Mouse (Mus musculus) embryonic stem cell, embryonic (primary cell): Measurements from ENCODE around the gene Gm49384.

Experiments
- CTCF ChIA-PET, 4 experiments: fragments of 300-600 bp in 2 of 4; fragments of 350-600 bp in 2 of 4; sonication (Branson Sonifier 250); formaldehyde crosslinking; loops; one replicate each; lab custom pipeline; 2022; ENCODE audit warnings: inconsistent platforms in 2 of 4; lab: Charles Lee
- POLR2A ChIA-PET, 4 experiments: fragments of 300-600 bp in 2 of 4; fragments of 350-600 bp in 2 of 4; sonication (Branson Sonifier 250); formaldehyde crosslinking; loops; one replicate each; lab custom pipeline; 2022; ENCODE audit warnings: antibody characterized with exemption in 4 of 4, inconsistent platforms in 1 of 4; lab: Charles Lee

The Gm49384 gene

GRCm38 (mm10) chr12:69204052-69204833, at the start of gene Gm49384:
Gene Gm49384, minus strand, starts transcription at chr12:69204267.
- CTCF ChIA-PET, result interaction anchor here in 2 of 4 experiments (0.6 to 0.7 kb wide), 3 partner anchors 10 to 73 kb away, joined by 3 read pairs; no protein-coding TSS in a partner anchor
- POLR2A ChIA-PET, result interaction anchor here in 2 of 4 experiments (0.6 to 1.0 kb wide), 5 partner anchors 9 to 212 kb away, joined by 3 to 5 read pairs (median 4); partner anchors contain the start of gene Rps29 (in 1 of the 2)

DNA sequence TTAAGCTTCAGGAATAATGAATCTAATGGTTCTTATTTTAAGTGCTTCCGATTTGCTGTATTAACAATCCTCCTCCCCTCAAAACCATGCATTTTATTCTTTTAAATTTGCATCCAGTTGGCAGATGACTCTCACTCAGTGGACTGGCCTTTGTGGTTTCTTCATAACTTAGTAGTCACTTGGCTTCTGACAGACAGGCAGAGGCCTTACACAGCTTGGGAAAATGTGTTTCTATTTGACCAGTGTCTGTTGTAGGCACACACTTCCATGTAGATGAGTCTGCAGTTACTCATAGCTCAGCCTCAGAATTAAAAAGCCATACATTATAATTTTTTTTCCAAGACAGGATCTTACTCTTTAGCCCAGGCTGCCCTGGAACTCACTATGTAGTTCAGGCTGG, 49.7 kb upstream of the Gm49384 start:
- ChIA-PET CTCF (no interaction called here), POLR2A (interaction anchor here in 1 of 4 experiments (1.0 to 4.8 kb wide), 2 partner anchors 26 to 45 kb away, joined by 3 to 17 read pairs; partner anchors contain the start of gene Pole2)

- ChIA-PET POLR2A (interaction anchor here in 2 of 4 experiments (0.6 to 4.8 kb wide), 4 partner anchors 9 to 92 kb away, joined by 3 to 17 read pairs (median 3); partner anchors contain the start of genes Pole2 (in 1 of the 2) and Rps29 (in 1 of the 2)), CTCF (interaction anchor here in 1 of 4 experiments (1.3 kb wide), 1 partner anchor 21 kb away, joined by 5 read pairs; no protein-coding TSS in a partner anchor)
Measured at GRCm38 (mm10) chr12:69250756-69251155, 46.7 kb upstream of the Gm49384 start.

GRCm38 (mm10) chr12:69249766-69250165, 45.7 kb upstream of the Gm49384 start:
- POLR2A ChIA-PET, result interaction anchor here in 1 of 4 experiments (1.0 to 4.8 kb wide), 2 partner anchors 21 to 92 kb away, joined by 3 to 17 read pairs; partner anchors contain the start of gene Pole2
- CTCF ChIA-PET, result no interaction called here

DNA sequence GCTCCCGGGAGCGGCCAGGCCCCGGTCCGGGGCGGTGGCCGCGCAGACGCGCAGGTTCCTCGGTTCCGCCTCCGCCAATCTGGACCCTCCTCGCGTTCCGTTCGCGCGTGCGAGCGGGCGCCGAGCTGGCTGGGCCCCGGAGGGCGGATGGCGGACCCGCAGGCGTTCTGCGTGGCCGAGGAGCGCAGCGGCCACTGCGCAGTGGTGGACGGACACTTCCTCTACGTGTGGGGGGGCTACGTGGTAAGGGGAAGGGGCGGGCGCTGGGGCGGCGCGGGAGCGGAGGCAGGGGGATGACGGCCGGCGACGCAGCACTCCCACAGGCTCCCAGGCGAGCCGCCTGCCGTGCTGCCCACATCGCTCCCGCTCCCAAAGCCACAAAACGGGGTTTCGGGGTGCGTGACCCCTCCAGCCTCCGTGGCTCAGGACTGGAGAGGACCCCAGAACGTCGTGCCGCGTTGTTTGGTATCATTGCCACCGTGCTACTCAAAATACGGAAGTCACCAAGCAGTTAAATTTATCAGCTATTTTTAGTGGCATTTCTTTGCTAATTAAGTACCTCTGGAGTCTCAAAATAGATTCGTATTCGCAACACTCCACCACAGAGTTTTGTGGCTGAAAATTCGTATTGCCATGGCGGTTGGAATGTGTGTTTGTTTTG, 37.8 kb upstream of the Gm49384 start:
- ChIA-PET POLR2A (interaction anchor here in 3 of 4 experiments (0.6 to 2.1 kb wide), 9 partner anchors 9 to 87 kb away, joined by 3 to 10 read pairs (median 4); partner anchors contain the start of gene Pole2 (in 1 of the 3)), CTCF (interaction anchor here in 2 of 4 experiments (1.8 to 1.9 kb wide), 2 partner anchors 13 kb away, joined by 4 to 6 read pairs; no protein-coding TSS in a partner anchor)

DNA sequence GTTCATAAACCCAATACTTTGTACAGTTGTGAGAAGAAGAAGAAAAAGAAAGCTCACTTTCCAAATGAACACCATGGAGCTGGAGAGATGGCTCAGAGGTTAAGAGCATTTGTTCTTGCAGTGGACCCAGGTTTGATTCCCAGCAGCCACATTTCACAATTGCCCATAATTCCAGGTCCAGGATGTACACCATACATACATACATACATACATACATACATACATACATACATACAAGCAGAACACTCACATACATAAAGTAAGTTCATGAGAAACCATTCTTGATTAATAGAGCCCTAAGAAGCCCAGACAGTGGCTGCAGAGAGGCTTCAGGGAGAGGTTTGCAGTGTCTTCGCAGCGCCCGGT, 37.3 kb upstream of the Gm49384 start:
- CTCF ChIA-PET, result interaction anchor here in 3 of 4 experiments (0.6 to 1.9 kb wide), 3 partner anchors 12 to 13 kb away, joined by 4 to 6 read pairs (median 4); no protein-coding TSS in a partner anchor
- POLR2A ChIA-PET, result interaction anchor here in 3 of 4 experiments (0.6 to 2.1 kb wide), 7 partner anchors 10 to 459 kb away, joined by 3 to 10 read pairs (median 3); partner anchors contain the start of gene Pole2 (in 1 of the 3)

- CTCF ChIA-PET, result interaction anchor here in 3 of 4 experiments (0.6 to 1.9 kb wide), 3 partner anchors 12 kb away, joined by 4 to 6 read pairs (median 4); no protein-coding TSS in a partner anchor
- POLR2A ChIA-PET, result interaction anchor here in 2 of 4 experiments (0.6 to 2.1 kb wide), 3 partner anchors 10 to 460 kb away, joined by 3 to 10 read pairs (median 3); no protein-coding TSS in a partner anchor
Measured at GRCm38 (mm10) chr12:69240876-69241275, 36.8 kb upstream of the Gm49384 start, which contains the start of gene Klhdc1. Gene Klhdc1, plus strand, starts transcription at chr12:69241176.

- ChIA-PET CTCF (interaction anchor here in 1 of 4 experiments (0.6 kb wide), 1 partner anchor 9 kb away, joined by 3 read pairs; no protein-coding TSS in a partner anchor), POLR2A (interaction anchor here in 3 of 4 experiments (0.6 to 1.2 kb wide), 4 partner anchors 8 to 32 kb away, joined by 3 to 5 read pairs (median 4); partner anchors contain the start of gene Pole2 (in 1 of the 3))
Measured at GRCm38 (mm10) chr12:69238284-69238683, 34.2 kb upstream of the Gm49384 start.

DNA sequence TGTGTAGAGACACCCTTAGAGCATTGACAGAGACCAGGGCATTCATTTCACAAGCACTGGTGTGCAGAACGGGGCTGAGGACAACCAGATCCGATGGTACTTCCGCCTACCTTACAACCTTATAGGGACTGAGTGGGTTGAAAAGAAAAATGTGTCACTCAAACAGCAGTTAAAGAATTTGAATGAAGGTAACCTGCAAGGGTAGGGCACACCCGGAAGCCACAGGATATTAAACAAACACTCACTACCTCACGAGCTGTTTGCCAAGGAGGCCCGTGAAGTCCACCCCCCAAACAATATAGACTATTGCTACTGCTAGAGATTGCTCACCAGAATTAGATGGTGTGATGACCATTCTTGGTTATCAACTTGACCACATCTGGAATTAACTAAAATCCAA, 31.7 kb upstream of the Gm49384 start:
- CTCF ChIA-PET, result interaction anchor here in 1 of 4 experiments (0.6 kb wide), 1 partner anchor 30 kb away, joined by 4 read pairs; no protein-coding TSS in a partner anchor
- POLR2A ChIA-PET, result no interaction called here

DNA sequence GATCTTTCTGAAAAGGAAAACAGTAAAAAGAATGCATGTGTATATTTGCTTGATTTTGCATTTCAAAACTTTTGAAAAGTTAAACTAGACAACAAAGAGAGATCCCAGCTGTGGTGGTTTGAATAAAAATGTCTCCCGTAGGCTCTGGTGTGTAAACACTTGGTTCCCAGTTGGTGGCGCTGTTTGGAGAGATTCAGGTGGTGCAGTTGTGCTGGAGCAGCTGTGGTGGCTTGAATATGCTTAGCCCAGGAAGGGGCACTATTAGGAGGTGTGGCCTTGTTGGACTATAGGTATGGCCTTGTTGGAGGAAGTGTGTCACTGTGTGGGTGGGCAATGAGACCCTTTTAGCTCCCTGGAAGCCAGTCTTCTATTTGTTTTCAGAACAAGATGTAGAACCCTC, 25.2 kb upstream of the Gm49384 start:
- CTCF ChIA-PET, result interaction anchor here (0.5 to 1.9 kb wide), 30 partner anchors 9 to 774 kb away, joined by 3 to 11 read pairs (median 4); partner anchors contain the start of genes Klhdc1 (in 2 of the 4), Gm49383 (in 1 of the 4) and Lrr1 (in 1 of the 4)
- POLR2A ChIA-PET, result interaction anchor here (0.6 to 3.3 kb wide), 27 partner anchors 9 to 343 kb away, joined by 3 to 17 read pairs (median 3); partner anchors contain the start of genes Rps29 (in 2 of the 4), Gm49383 (in 1 of the 4), Gm49384 (in 1 of the 4) and Klhdc1 (in 1 of the 4)

GRCm38 (mm10) chr12:69227776-69228466, 23.9 kb upstream of the Gm49384 start, which contains the start of gene Pole2:
Gene Pole2, minus strand, starts transcription at chr12:69228195.
- POLR2A ChIA-PET, result interaction anchor here in 3 of 4 experiments (0.5 to 5.8 kb wide), 40 partner anchors 9 to 883 kb away, joined by 3 to 35 read pairs (median 4); partner anchors contain the start of genes Rps29 (in 2 of the 3), Arf6 (in 1 of the 3), Gm9887 (in 1 of the 3) and Lrr1 (in 1 of the 3)
- CTCF ChIA-PET, result interaction anchor here in 3 of 4 experiments (0.6 to 1.5 kb wide), 7 partner anchors 14 to 106 kb away, joined by 3 to 8 read pairs (median 3); no protein-coding TSS in a partner anchor

- ChIA-PET POLR2A (interaction anchor here in 2 of 4 experiments (1.6 kb wide), 3 partner anchors 10 to 52 kb away, joined by 3 to 7 read pairs (median 6); partner anchors contain the start of gene Lrr1 (in 1 of the 2)), CTCF (interaction anchor here in 1 of 4 experiments (0.6 kb wide), 1 partner anchor 109 kb away, joined by 3 read pairs; no protein-coding TSS in a partner anchor)
Measured at GRCm38 (mm10) chr12:69220613-69221277, 16.7 kb upstream of the Gm49384 start.

- ChIA-PET POLR2A (interaction anchor here in 1 of 4 experiments (4.9 kb wide), 1 partner anchor 9 kb away, joined by 35 read pairs; the partner anchor contains the start of gene Pole2), CTCF (no interaction called here)
Measured at GRCm38 (mm10) chr12:69216587-69216986, 12.5 kb upstream of the Gm49384 start.

DNA sequence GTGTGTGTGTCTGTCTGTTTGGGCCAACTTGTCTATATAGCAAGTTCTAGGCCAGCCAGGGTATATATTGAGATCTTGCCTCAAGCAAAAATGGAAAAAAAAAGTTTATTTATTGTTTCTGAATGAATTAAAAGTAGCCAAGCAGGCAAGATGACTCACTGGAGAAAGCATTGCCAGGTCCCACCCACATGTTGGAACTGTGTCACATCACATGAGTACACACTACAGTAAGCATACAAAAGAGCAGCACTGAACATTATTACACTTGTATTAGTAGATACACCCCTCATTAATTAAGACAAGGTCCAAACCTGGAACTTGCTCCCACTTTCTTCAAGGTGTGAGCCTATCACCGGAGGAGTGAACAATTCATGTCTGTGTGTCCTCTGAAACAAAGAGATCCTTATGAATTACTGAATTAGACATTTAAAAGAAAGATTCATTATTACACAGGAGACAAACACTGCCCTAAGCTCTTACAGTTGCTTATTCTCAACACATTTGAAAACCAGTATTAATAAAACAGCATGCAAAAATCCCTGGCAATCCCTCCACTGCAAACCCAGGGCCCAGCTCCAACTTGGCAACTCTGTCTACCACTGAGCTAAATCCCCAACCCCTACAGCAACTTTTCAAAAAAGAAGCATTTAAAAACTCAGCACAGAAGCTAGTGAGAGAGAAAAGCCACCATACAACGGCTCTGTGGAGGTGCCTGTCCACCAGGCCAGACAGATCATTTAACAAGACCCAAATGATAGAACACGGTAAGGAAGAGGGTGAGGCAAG, 11.1 kb upstream of the Gm49384 start:
- POLR2A ChIA-PET, result interaction anchor here in 2 of 4 experiments (0.6 to 4.9 kb wide), 4 partner anchors 11 to 117 kb away, joined by 3 to 35 read pairs (median 4); partner anchors contain the start of gene Pole2 (in 1 of the 2)
- CTCF ChIA-PET, result interaction anchor here in 2 of 4 experiments (1.3 to 1.8 kb wide), 2 partner anchors 11 to 12 kb away, joined by 3 to 8 read pairs; partner anchors contain the start of gene Gm49384 (in 1 of the 2)

DNA sequence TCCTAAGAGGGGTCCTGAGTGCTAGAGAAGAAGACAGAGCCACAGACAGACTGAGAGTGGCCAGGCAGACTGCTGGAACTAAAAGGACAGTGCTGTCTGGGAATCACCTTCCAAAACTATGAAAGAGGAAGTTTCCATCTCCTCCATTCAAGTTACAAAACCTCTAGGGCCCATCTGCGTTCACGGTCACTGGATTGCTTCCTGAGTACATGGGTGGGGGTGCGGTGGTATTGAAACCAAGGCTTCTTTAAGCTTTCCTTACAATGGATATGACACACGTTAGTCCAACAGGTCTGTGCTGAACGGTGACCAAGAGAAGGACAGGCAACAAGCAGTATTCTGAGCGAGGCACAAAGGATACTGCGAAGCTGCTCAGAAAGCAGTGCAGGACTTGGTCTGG, 10.3 kb upstream of the Gm49384 start:
- ChIA-PET CTCF (interaction anchor here (0.6 to 1.8 kb wide), 8 partner anchors 9 to 480 kb away, joined by 3 to 8 read pairs (median 4); partner anchors contain the start of gene Gm49384 (in 1 of the 4)), POLR2A (interaction anchor here in 3 of 4 experiments (0.6 to 4.9 kb wide), 5 partner anchors 11 to 515 kb away, joined by 3 to 35 read pairs (median 3); partner anchors contain the start of gene Pole2 (in 1 of the 3))
